Mouse (Mus musculus) kidney, embryonic 14.5 days (tissue): ENCODE data around the gene Acbd6. TPM values are rescaled to one million over a fixed set of nuclear protein-coding genes. Genes with fewer than 3 reads are reported as not detected.

Experiments used
- ATAC-seq: fragments of 200-750 bp; cut with Nextera tagmentation; 2 replicates; pipeline ENCODE4 v1.8.0; 2017; ENCODE audit warnings: moderate number of reproducible peaks, mild to moderate bottlenecking, moderate TSS enrichment, moderate library complexity; ENCODE audit not compliant: low FRiP score, low TSS enrichment
- H3K27ac ChIP-seq: fragments of 300-500 bp; sonication (generic); 2 replicates; pipeline ENCODE4 v1.5.1; 2014; ENCODE audit warnings: low read depth, mild to moderate bottlenecking, low read length, moderate library complexity, mixed read lengths
- H3K27me3 ChIP-seq: fragments of 300-500 bp; sonication (generic); 2 replicates; pipeline ENCODE4 v1.6.1; 2014; ENCODE audit warnings: mild to moderate bottlenecking, low read length; ENCODE audit not compliant: control insufficient read depth, insufficient read depth
- H3K36me3 ChIP-seq: fragments of 300-500 bp; sonication (generic); 2 replicates; pipeline ENCODE4 v1.6.1; 2014; ENCODE audit warnings: low read length, mixed read lengths; ENCODE audit not compliant: control insufficient read depth, insufficient read depth
- H3K4me1 ChIP-seq: fragments of 300-500 bp; sonication (generic); 2 replicates; pipeline ENCODE4 v1.6.1; 2014; ENCODE audit warnings: low read length, mixed read lengths; ENCODE audit not compliant: control insufficient read depth, insufficient read depth
- H3K4me2 ChIP-seq: fragments of 300-500 bp; sonication (generic); replicated peaks from 2 replicates; pipeline ENCODE4 v1.6.1; 2014; ENCODE audit warnings: low read depth, mild to moderate bottlenecking, low read length
- H3K4me3 ChIP-seq: fragments of 300-500 bp; sonication (generic); 2 replicates; pipeline ENCODE4 v1.5.1; 2014; ENCODE audit warnings: mild to moderate bottlenecking, low read length
- H3K9ac ChIP-seq: fragments of 300-500 bp; sonication (generic); 2 replicates; pipeline ENCODE4 v1.6.1; 2014; ENCODE audit warnings: low read depth, mild to moderate bottlenecking, low read length, moderate library complexity
- H3K9me3 ChIP-seq: fragments of 300-500 bp; sonication (generic); 2 replicates; pipeline ENCODE4 v1.6.1; 2016; ENCODE audit warnings: low read length; ENCODE audit not compliant: control insufficient read depth
- WGBS: fragments of 180-500 bp; shearing (Covaris S2); extraction: QIAGEN DNeasy Blood & Tissue Kit; methylation state at CpG from one replicate; pipeline ENCODE4 v1.1.7; 2014; 5-methylcytosine and 5-hydroxymethylcytosine counted together
- polyA plus RNA-seq: library from polyadenylated mRNA; unstranded; fragments of >200 nt; fragmentation: Nextera tagmentation; extraction: Ambion mirVana; gene quantifications from 2 replicates; pipeline ENCODE4 v1.2.1, GENCODE M21; 2014

Acbd6 gene
- polyA plus RNA-seq, 1 experiment from 2014 or later = 80.7 TPM

DNA sequence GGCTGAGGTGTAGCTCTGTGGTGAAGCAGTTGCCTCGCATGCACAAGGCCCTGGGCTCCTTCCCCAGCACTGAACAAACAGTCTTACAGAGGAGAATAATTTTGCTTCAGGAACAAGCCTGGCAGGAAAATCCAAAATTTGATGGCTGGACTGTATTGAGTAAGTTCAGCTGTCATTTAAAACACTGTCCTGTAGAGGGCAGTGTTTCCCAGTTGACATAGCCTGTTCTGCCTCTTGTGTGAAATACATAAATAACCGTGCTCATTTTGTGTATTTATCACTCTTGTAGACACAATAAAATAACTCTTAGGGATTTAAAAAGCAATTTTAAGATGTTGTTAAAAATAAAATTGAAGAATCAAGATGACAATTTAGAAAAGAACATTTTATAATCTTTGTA, 18.5 kb downstream of the Acbd6 start:
- 39% methylated on average over 2 of the region's 2 CpGs for WGBS
- Histone ChIP-seq H3K4me2 (no peak overlapping the region), H3K36me3 (peaks cover 7% of the 10 kb centered on the region; the same call in 1 of the 2 replicates), H3K9ac (no peak overlapping the region), H3K27ac (no peak overlapping the region), H3K4me1 (no peaks in the 10 kb centered on the region), H3K4me3 (no peak overlapping the region), H3K27me3 (no peaks in the 10 kb centered on the region), H3K9me3 (no peaks in the 10 kb centered on the region)
- ATAC-seq = no peak

DNA sequence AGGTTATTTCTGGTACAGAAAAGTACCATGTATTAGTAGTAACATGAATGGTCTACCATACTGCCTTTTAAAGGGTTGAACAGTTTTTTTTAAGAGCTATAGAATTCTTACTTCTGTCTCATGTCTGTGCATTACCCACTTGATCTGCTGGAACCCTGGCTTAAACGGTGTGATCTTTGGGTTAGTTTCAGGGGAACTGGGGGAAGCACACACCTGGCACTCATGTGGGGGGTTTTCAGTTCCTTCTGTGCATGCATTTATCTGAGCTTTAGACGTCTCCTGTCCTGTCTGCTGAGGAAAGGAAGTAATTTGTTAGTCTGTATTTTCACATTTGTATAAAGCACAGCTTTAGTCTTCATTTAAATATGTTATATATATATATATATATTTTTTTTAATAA, 19.4 kb downstream of the Acbd6 start:
- WGBS = 77% methylated on average over 2 of the region's 2 CpGs
- Histone ChIP-seq H3K4me2 (no peak overlapping the region), H3K36me3 (peaks cover 4% of the 10 kb centered on the region; the same call in 1 of the 2 replicates), H3K27ac (no peak overlapping the region), H3K4me1 (no peaks in the 10 kb centered on the region), H3K27me3 (no peaks in the 10 kb centered on the region), H3K9me3 (no peaks in the 10 kb centered on the region), H3K4me3 (no peak overlapping the region), H3K9ac (no peak overlapping the region)
- no peak for ATAC-seq

DNA sequence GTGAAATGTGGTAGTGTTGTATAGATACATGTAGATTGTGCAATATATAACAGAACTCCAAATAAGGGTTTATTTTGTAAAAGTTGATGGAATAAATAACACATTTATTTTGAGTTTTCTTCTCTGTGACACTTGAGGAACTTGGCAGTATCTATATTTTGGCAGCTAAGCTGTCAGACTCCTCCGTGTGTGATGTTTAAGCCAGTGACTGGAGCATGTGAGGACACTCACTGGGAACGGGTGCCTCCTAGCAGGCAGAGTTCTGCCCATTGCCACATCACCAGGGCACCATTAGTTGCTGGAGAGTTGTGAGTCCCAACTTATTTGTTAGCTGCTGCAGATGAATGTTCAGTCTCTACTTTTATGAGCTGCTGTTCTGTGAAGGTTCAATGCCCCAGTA, 30.0 kb downstream of the Acbd6 start:
- Histone ChIP-seq H3K4me3 (no peak overlapping the region), H3K4me2 (no peak overlapping the region), H3K36me3 (no peaks in the 10 kb centered on the region), H3K4me1 (no peaks in the 10 kb centered on the region), H3K9ac (no peak overlapping the region), H3K27ac (no peak overlapping the region), H3K9me3 (no peaks in the 10 kb centered on the region), H3K27me3 (no peaks in the 10 kb centered on the region)
- no peak for ATAC-seq
- WGBS = 84% methylated on average over 2 of the region's 2 CpGs

DNA sequence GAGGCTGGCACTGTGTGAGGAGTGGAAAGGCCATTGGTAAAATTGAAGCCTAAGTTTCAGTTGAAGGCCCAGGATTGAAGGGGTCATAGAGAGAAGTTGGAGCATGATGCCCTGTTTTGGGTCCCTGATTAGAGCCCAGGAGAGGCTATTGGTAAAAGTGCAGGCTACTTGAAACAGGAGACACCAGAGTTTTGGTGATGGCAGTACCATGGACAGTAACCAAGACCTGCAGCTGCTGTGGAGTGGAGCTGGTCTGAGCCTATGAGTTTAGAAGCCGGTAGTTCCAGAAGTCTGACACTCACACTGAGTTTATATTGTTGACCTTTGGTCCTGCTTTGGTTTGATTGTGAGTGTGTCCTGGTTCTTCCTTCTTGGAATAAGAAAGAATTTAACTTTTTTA, 36.2 kb downstream of the Acbd6 start:
- no peak for ATAC-seq
- H3K27ac ChIP-seq = no peak overlapping the region
- H3K9me3 ChIP-seq = no peaks in the 10 kb centered on the region
- no peak overlapping the region for H3K4me3 ChIP-seq
- no peaks in the 10 kb centered on the region for H3K4me1 ChIP-seq
- no peaks in the 10 kb centered on the region for H3K36me3 ChIP-seq
- WGBS = 52% methylated on average over 1 of the region's 1 CpGs
- H3K27me3 ChIP-seq = no peaks in the 10 kb centered on the region
- no peak overlapping the region for H3K9ac ChIP-seq
- no peak overlapping the region for H3K4me2 ChIP-seq

DNA sequence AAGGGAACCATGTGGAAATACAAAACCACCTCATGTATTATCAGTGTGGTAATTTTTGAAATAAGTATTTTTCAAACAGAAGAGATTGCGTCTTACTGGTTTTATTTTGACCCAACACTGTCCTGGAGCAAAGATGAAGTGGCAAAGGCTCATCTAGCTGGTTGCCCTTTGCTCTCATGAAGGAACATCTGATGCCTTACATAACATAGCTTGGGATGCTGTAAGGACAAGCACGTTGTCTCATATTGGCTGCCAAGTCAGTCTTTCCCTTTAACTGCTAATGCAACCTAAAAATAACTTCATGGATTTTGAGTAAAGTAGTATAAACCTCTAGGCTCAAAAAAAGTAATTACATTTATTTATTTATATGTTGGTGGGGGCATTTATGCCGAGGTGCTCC, 38.7 kb downstream of the Acbd6 start:
- Histone ChIP-seq H3K9ac (no peak overlapping the region), H3K27me3 (no peaks in the 10 kb centered on the region), H3K36me3 (no peaks in the 10 kb centered on the region), H3K4me2 (no peak overlapping the region), H3K9me3 (no peaks in the 10 kb centered on the region), H3K4me3 (no peak overlapping the region), H3K27ac (no peak overlapping the region), H3K4me1 (no peaks in the 10 kb centered on the region)
- WGBS = 95% methylated on average over 3 of the region's 3 CpGs
- ATAC-seq = no peak

DNA sequence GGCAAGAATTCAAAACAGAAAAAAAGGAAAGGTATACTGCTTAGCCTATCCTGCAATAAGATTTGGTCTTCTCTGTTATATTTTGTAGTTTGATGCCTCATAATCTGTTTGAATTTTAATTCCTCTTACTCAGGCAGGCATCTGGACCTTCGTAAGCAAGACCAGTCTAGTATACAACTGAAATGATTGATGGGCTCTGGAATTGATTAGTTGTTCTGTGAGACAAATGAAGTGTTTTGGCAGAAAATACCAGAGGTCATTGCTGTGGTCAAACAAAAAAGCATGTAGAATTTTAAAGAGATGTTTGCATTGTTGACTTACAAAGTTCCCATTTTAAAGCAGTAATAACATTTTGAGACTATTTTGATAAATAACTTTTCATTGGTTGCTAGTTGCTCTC, 46.8 kb downstream of the Acbd6 start:
- Histone ChIP-seq H3K4me3 (no peak overlapping the region), H3K9ac (no peak overlapping the region), H3K36me3 (no peaks in the 10 kb centered on the region), H3K27me3 (no peaks in the 10 kb centered on the region), H3K27ac (no peak overlapping the region), H3K4me1 (no peaks in the 10 kb centered on the region), H3K4me2 (no peak overlapping the region), H3K9me3 (no peaks in the 10 kb centered on the region)
- 72% methylated on average over 1 of the region's 1 CpGs for WGBS
- no peak for ATAC-seq

DNA sequence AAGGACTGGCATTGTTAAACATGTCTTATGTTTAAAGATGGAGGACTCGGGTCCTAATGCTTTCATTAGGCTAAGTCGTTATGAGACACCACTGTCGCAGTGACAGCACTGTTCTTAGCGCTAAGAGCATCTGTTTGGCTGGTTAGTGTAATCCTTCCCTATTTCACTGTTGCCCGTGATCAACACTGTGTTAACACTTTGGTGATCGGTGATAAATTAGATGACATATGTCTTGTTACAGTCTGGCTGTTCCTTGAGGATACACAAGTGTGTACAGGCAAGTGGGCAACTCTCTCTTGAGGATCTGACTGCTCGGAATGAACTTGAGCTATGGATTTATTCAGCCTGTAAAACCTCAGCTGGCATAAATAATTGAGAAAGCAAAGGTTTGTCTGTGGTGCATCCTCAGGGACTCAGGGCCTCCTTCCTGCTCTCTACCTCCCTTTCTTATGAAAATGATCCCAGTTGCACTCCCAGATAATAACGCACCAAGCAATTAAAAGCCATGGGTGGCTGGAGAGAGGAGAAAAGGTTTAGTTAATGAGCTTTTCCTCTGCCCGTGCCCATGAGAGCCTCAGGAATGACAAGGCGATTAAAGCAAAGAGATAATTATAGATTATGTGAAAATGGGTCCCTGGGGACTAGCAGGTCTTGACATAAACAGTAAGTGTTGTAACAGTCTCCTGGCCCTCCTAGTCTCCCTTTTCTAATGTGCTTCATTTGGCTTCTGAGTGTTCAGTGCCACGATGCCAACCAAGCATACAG, 47.7 kb downstream of the Acbd6 start:
- H3K4me2 ChIP-seq = no peak overlapping the region
- 55% methylated on average over 11 of the region's 11 CpGs for WGBS
- no peak for ATAC-seq
- no peaks in the 10 kb centered on the region for H3K27me3 ChIP-seq
- H3K4me1 ChIP-seq = no peaks in the 10 kb centered on the region
- H3K36me3 ChIP-seq = no peaks in the 10 kb centered on the region
- no peak overlapping the region for H3K27ac ChIP-seq
- no peak overlapping the region for H3K9ac ChIP-seq
- no peaks in the 10 kb centered on the region for H3K9me3 ChIP-seq
- no peak overlapping the region for H3K4me3 ChIP-seq

DNA sequence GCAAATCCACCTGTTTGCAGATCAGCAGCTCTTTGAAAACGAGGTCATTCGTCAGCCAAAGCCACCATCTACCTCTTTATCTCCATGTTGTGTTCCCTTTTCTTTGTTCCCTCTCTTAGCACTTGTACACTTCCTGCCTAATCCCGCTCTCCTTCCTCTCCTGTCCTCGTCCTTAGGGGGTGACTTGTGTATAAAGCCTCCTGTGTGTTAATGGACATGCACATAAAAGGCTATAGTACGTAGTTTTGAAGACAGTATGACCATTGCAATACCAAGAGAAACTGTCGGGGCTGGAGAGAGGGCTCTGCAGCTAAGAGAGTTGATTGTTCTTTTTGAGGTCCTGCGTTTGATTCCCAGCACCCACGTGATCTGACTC, 48.2 kb downstream of the Acbd6 start:
- H3K36me3 ChIP-seq = no peaks in the 10 kb centered on the region
- H3K4me1 ChIP-seq = no peaks in the 10 kb centered on the region
- H3K4me2 ChIP-seq = no peak overlapping the region
- H3K4me3 ChIP-seq = no peak overlapping the region
- no peaks in the 10 kb centered on the region for H3K9me3 ChIP-seq
- no peak for ATAC-seq
- no peak overlapping the region for H3K9ac ChIP-seq
- no peaks in the 10 kb centered on the region for H3K27me3 ChIP-seq
- WGBS = 81% methylated on average over 8 of the region's 8 CpGs
- H3K27ac ChIP-seq = no peak overlapping the region

DNA sequence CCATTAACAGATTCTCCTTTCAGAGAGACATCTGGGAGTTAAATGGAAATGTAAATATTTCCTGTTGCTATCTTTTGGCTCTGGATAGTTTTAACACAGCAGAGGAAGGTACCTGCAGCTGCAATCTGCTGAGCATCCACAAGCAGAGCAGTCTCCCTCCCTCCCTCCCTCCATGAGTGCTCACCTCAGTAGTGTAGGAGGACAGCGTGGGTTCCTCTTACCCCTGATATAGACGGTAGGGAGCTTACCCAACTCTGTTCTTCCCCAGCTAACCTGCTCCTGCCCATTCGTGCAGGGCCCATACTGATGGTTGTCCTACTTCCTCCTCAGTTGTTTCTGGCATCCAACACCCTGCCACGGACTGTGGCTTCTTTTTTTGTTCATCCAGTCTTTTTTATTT, 50.6 kb downstream of the Acbd6 start:
- H3K27ac ChIP-seq = no peak overlapping the region
- ATAC-seq = no peak

More for the DNA sequence above, 50.6 kb downstream of the Acbd6 start:
- H3K9me3 ChIP-seq = no peaks in the 10 kb centered on the region
- no peak overlapping the region for H3K9ac ChIP-seq
- no peaks in the 10 kb centered on the region for H3K4me1 ChIP-seq
- 69% methylated on average over 4 of the region's 4 CpGs for WGBS
- H3K36me3 ChIP-seq = no peaks in the 10 kb centered on the region
- H3K4me3 ChIP-seq = no peak overlapping the region
- no peaks in the 10 kb centered on the region for H3K27me3 ChIP-seq
- no peak overlapping the region for H3K4me2 ChIP-seq
